ENCODE assay signal across 15 mouse cellular contexts in genomic region chr16:63782101-63782500, GRCm38 (mm10).
"Had no signal": no experiment of that assay in that cellular context is flagged by ENCODE, and none has a peak within 500 bp of the region (broad histone marks: within the 10 kb centered on the region; RNA-seq: fewer than 3 reads in every experiment).

No protein-coding gene starts in this region.

- H3K27ac ChIP-seq: lung, embryonic 15.5 days; macrophage; midbrain, embryonic 13.5 days; midbrain, embryonic 15.5 days; neural tube, embryonic 12.5 days had no signal

- H3K9ac ChIP-seq: lung, embryonic 15.5 days; midbrain, embryonic 13.5 days; midbrain, embryonic 15.5 days; neural tube, embryonic 12.5 days had no signal

- H3K4me3 ChIP-seq: lung, embryonic 15.5 days; megakaryocyte, embryonic 14.5 days; midbrain, embryonic 13.5 days; midbrain, embryonic 15.5 days; neural tube, embryonic 12.5 days had no signal

- H3K4me1 ChIP-seq: megakaryocyte, embryonic 14.5 days; midbrain, embryonic 13.5 days; midbrain, embryonic 15.5 days; neural tube, embryonic 12.5 days had no signal

- H3K9me3 ChIP-seq: lung, embryonic 15.5 days; megakaryocyte, embryonic 14.5 days; midbrain, embryonic 13.5 days; midbrain, embryonic 15.5 days; neural tube, embryonic 12.5 days had no signal

- ATAC-seq: lung, postnatal 0 days; midbrain, embryonic 13.5 days; midbrain, embryonic 15.5 days had no signal

- DNase-seq: lung, adult 2 months; lung, postnatal 14 days; lung, postnatal 36 days; right cerebral cortex, postnatal 14 days; thymus, adult 18-20 months; thymus, postnatal 14 days; thymus, postnatal 36 days had no signal

- H3K27me3 ChIP-seq: lung, embryonic 15.5 days; megakaryocyte, embryonic 14.5 days; midbrain, embryonic 13.5 days; midbrain, embryonic 15.5 days; neural tube, embryonic 12.5 days had no signal

- H3K36me3 ChIP-seq: lung, embryonic 15.5 days; midbrain, embryonic 13.5 days; midbrain, embryonic 15.5 days; neural tube, embryonic 12.5 days had no signal

- H3K4me2 ChIP-seq: lung, embryonic 15.5 days; midbrain, embryonic 11.5 days; midbrain, embryonic 13.5 days; midbrain, embryonic 15.5 days; neural tube, embryonic 12.5 days had no signal
